ENCODE assay signal across 24 mouse cellular contexts in genomic region chr10:40007953-40008352, GRCm38 (mm10). TPM values are rescaled to one million over a fixed set of nuclear protein-coding genes. Genes with fewer than 3 reads are reported as not detected.
DNase-seq lines count a peak whose midpoint lies in the region; ATAC-seq and TF ChIP-seq lines count a peak whose summit lies in the region.
"Had no signal": no experiment of that assay in that cellular context is flagged by ENCODE, and none has a peak within 500 bp of the region (broad histone marks: within the 10 kb centered on the region; RNA-seq: fewer than 3 reads in every experiment).

No protein-coding gene starts in this region.

- no peak for TF ChIP-seq CTCF in liver, postnatal 0 days (IDR thresholded peaks at IDR 0.05; ENCODE audit: low read depth)

- no peak overlapping the region for H3K4me2 ChIP-seq in kidney, embryonic 16.5 days (replicated peaks; ENCODE audit: low read depth, low read length)
- H3K4me2 ChIP-seq in liver, postnatal 0 days (ENCODE audit: low read depth, low read length), result no peak overlapping the region
- no peak overlapping the region for H3K4me2 ChIP-seq in liver, embryonic 11.5 days
- H3K4me2 ChIP-seq: embryonic facial prominence, embryonic 12.5 days; forebrain, embryonic 12.5 days; heart, embryonic 13.5 days; hindbrain, embryonic 13.5 days had no signal

- H3K36me3 ChIP-seq in kidney, embryonic 16.5 days (ENCODE audit: insufficient read depth, low read length), result no peaks in the 10 kb centered on the region
- H3K36me3 ChIP-seq in liver, postnatal 0 days (replicated peaks; ENCODE audit: insufficient read depth, low read length), result no peaks in the 10 kb centered on the region
- H3K36me3 ChIP-seq in liver, embryonic 11.5 days (ENCODE audit: control insufficient read depth, insufficient read depth, low read length), result no peaks in the 10 kb centered on the region
- H3K36me3 ChIP-seq: embryonic facial prominence, embryonic 12.5 days; forebrain, embryonic 12.5 days; G1E; heart, embryonic 13.5 days; hindbrain, embryonic 13.5 days had no signal

- H3K9me3 ChIP-seq in kidney, embryonic 16.5 days (ENCODE audit: low read length), result no peaks in the 10 kb centered on the region
- no peaks in the 10 kb centered on the region for H3K9me3 ChIP-seq in liver, postnatal 0 days (ENCODE audit: low read length)
- H3K9me3 ChIP-seq in liver, embryonic 11.5 days (ENCODE audit: control insufficient read depth, low read length), result no peaks in the 10 kb centered on the region
- H3K9me3 ChIP-seq: embryonic facial prominence, embryonic 12.5 days; forebrain, embryonic 12.5 days; G1E; heart, embryonic 13.5 days; hindbrain, embryonic 13.5 days had no signal

- no peak overlapping the region for H3K4me3 ChIP-seq in kidney, embryonic 16.5 days (ENCODE audit: low read length)
- no peak overlapping the region for H3K4me3 ChIP-seq in liver, postnatal 0 days (ENCODE audit: low read depth, low read length)
- H3K4me3 ChIP-seq in liver, embryonic 11.5 days (ENCODE audit: low read depth, low read length), result no peak overlapping the region
- H3K4me3 ChIP-seq: embryonic facial prominence, embryonic 12.5 days; forebrain, embryonic 12.5 days; heart, embryonic 13.5 days; hindbrain, embryonic 13.5 days had no signal

- no peak overlapping the region for H3K27ac ChIP-seq in kidney, embryonic 16.5 days (ENCODE audit: low read length)
- H3K27ac ChIP-seq in liver, postnatal 0 days (ENCODE audit: low read depth), result peak overlapping the region; percentile 78; the same call in 1 of the 2 replicates
- H3K27ac ChIP-seq in liver, embryonic 11.5 days (ENCODE audit: low read depth, low read length), result no peak overlapping the region
- H3K27ac ChIP-seq: embryonic facial prominence, embryonic 12.5 days; forebrain, embryonic 12.5 days; heart, embryonic 13.5 days; hindbrain, embryonic 13.5 days; hindbrain, postnatal 0 days had no signal

- ATAC-seq in cerebellum, adult (ENCODE audit: insufficient number of reproducible peaks, low FRiP score, low TSS enrichment), result no peak
- ATAC-seq in kidney, embryonic 16.5 days (ENCODE audit: low FRiP score, low TSS enrichment), result no peak
- ATAC-seq in liver, postnatal 0 days, result no peak
- no peak for ATAC-seq in liver, embryonic 11.5 days (replicated peaks; ENCODE audit: low FRiP score)
- ATAC-seq: CD4-positive, CD25-positive, alpha-beta regulatory T cell, adult 4 months; hindbrain, postnatal 0 days had no signal

- peak; percentile 31 to 42 for DNase-seq in cerebellum, postnatal 10 days
- DNase-seq in kidney, adult 11 months, result peak; percentile 44
- DNase-seq in kidney, postnatal 4 days, result no peak
- DNase-seq in kidney, postnatal 25 days, result peak; percentile 43 to 65
- DNase-seq in liver, postnatal 0 days, result no peak
- no peak for DNase-seq in liver, embryonic 11.5 days (ENCODE audit: low spot score)
- DNase-seq: adrenal gland, adult 8-10 months; adrenal gland, postnatal 36 days; B cell, adult 2 months; cerebellum, adult 11 months; cerebellum, adult 8-10 months; cerebellum, postnatal 25 days; forebrain, postnatal 0 days; gastrocnemius, postnatal 14 days had no signal

- H3K4me1 ChIP-seq in kidney, embryonic 16.5 days (ENCODE audit: insufficient read depth, low read length), result peaks cover 6% of the 10 kb centered on the region; the same call in 1 of the 2 replicates
- no peaks in the 10 kb centered on the region for H3K4me1 ChIP-seq in liver, postnatal 0 days (ENCODE audit: insufficient read depth)
- H3K4me1 ChIP-seq in liver, embryonic 11.5 days (replicated peaks; ENCODE audit: control insufficient read depth, insufficient read depth, low read length), result no peaks in the 10 kb centered on the region; the same call in 1 of the 2 replicates
- H3K4me1 ChIP-seq: embryonic facial prominence, embryonic 12.5 days; forebrain, embryonic 12.5 days had no signal

- H3K27me3 ChIP-seq in kidney, embryonic 16.5 days (ENCODE audit: insufficient read depth, low read length), result no peaks in the 10 kb centered on the region
- H3K27me3 ChIP-seq in liver, postnatal 0 days (ENCODE audit: insufficient read depth, low read length), result no peaks in the 10 kb centered on the region
- no peaks in the 10 kb centered on the region for H3K27me3 ChIP-seq in liver, embryonic 11.5 days (replicated peaks; ENCODE audit: control insufficient read depth, insufficient read depth, low read length)
- H3K27me3 ChIP-seq: embryonic facial prominence, embryonic 12.5 days; forebrain, embryonic 12.5 days; heart, embryonic 13.5 days; hindbrain, embryonic 13.5 days had no signal

- no peak overlapping the region for H3K9ac ChIP-seq in kidney, embryonic 16.5 days (replicated peaks; ENCODE audit: low read length)
- no peak overlapping the region for H3K9ac ChIP-seq in liver, postnatal 0 days (replicated peaks)
- H3K9ac ChIP-seq in liver, embryonic 11.5 days (ENCODE audit: low read depth, low read length), result no peak overlapping the region
- H3K9ac ChIP-seq: embryonic facial prominence, embryonic 12.5 days; forebrain, embryonic 12.5 days; forebrain, postnatal 0 days; heart, embryonic 13.5 days; hindbrain, embryonic 13.5 days had no signal

- no peak for TF ChIP-seq EP300 in liver, postnatal 0 days (IDR thresholded peaks at IDR 0.05; ENCODE audit: low read depth)

- WGBS in kidney, embryonic 16.5 days, result 86% methylated on average over 4 of the region's 4 CpGs
- WGBS in liver, postnatal 0 days (ENCODE audit: insufficient replicate concordance), result 85% methylated on average over 4 of the region's 4 CpGs
- WGBS in liver, embryonic 11.5 days, result 86% methylated on average over 4 of the region's 4 CpGs

RNA-seq across cellular contexts. Expression of gene Mfsd4b1, which starts 17.1 kb away (rescaled TPM):
- polyA plus RNA-seq in kidney, embryonic 16.5 days (2015; fragmentation: Nextera tagmentation; extraction: Ambion mirVana), result 9.0 and 12.0 TPM in 2 replicates
- 6.0 and 6.1 TPM in 2 replicates for polyA plus RNA-seq in liver, postnatal 0 days (2015; fragmentation: Nextera tagmentation; extraction: Ambion mirVana)
- polyA plus RNA-seq in liver, embryonic 11.5 days (2014; fragmentation: Nextera tagmentation; extraction: Ambion mirVana), result 0.34 and 0.56 TPM in 2 replicates
- polyA plus RNA-seq: CD4-positive, CD25-positive, alpha-beta regulatory T cell, adult 4 months; forebrain, embryonic 12.5 days; G1E had no signal

RNA-seq across cellular contexts. Expression of gene Mfsd4b5, which starts 21.5 kb away (rescaled TPM):
- 7.0 and 7.5 TPM in 2 replicates for polyA plus RNA-seq in kidney, embryonic 16.5 days (2015; fragmentation: Nextera tagmentation; extraction: Ambion mirVana)
- polyA plus RNA-seq in liver, postnatal 0 days (2015; fragmentation: Nextera tagmentation; extraction: Ambion mirVana), result 0.06 and 0.09 TPM in 2 replicates
- 0.10 and 0.12 TPM in 2 replicates for polyA plus RNA-seq in liver, embryonic 11.5 days (2014; fragmentation: Nextera tagmentation; extraction: Ambion mirVana)
- polyA plus RNA-seq: forebrain, embryonic 12.5 days; forebrain, postnatal 0 days; G1E; heart, embryonic 13.5 days had no signal

RNA-seq across cellular contexts. Expression of gene Mfsd4b3, which starts 48.0 kb away (rescaled TPM):
- polyA plus RNA-seq in kidney, embryonic 16.5 days (2015; fragmentation: Nextera tagmentation; extraction: Ambion mirVana), result 3.6 and 4.0 TPM in 2 replicates
- 4.8 and 5.5 TPM in 2 replicates for polyA plus RNA-seq in liver, postnatal 0 days (2015; fragmentation: Nextera tagmentation; extraction: Ambion mirVana)
- polyA plus RNA-seq in liver, embryonic 11.5 days (2014; fragmentation: Nextera tagmentation; extraction: Ambion mirVana), result 0.78 and 0.83 TPM in 2 replicates
- polyA plus RNA-seq: CD4-positive, CD25-positive, alpha-beta regulatory T cell, adult 4 months; cortical plate, adult 2 months; forebrain, embryonic 12.5 days; forebrain, postnatal 0 days; G1E; hindbrain, postnatal 0 days had no signal

Comparison
In these comparisons a context has a peak if more than half of its experiments do, and no peak if none do; other contexts are left out.
1. DNase-seq: peak in cerebellum, postnatal 10 days (2 of 2), kidney, adult 11 months (single experiment) and kidney, postnatal 25 days (2 of 2); none in kidney, postnatal 4 days (0 of 2), liver, postnatal 0 days (single experiment) and liver, embryonic 11.5 days (single experiment).